Mouse (Mus musculus) intestine, postnatal 0 days (tissue): ENCODE measurements around the gene Npas3. TPM values are rescaled to one million over a fixed set of nuclear protein-coding genes. Genes with fewer than 3 reads are reported as not detected.

Experiments
- ATAC-seq: fragments of 200-750 bp; cut with Nextera tagmentation; 2 replicates; pipeline ENCODE4 v1.8.0; 2017; ENCODE audit warnings: mild to moderate bottlenecking, moderate TSS enrichment, moderate library complexity
- H3K27ac ChIP-seq: fragments of 300-500 bp; sonication (generic); 2 replicates; pipeline ENCODE4 v1.5.1; 2014; ENCODE audit warnings: mild to moderate bottlenecking, low read depth, low read length, moderate library complexity
- H3K27me3 ChIP-seq: fragments of 300-500 bp; sonication (generic); replicated peaks from 2 replicates; pipeline ENCODE4 v1.6.1; 2014; ENCODE audit warnings: low read length, mixed read lengths; ENCODE audit not compliant: control insufficient read depth, insufficient read depth
- H3K36me3 ChIP-seq: fragments of 300-500 bp; sonication (generic); 2 replicates; pipeline ENCODE4 v1.6.1; 2014; ENCODE audit warnings: mild to moderate bottlenecking, moderate library complexity; ENCODE audit not compliant: control insufficient read depth, insufficient read depth
- H3K4me1 ChIP-seq: fragments of 300-500 bp; sonication (generic); replicated peaks from 2 replicates; pipeline ENCODE4 v1.6.1; 2014; ENCODE audit warnings: antibody characterized with exemption, low read length, mixed read lengths; ENCODE audit not compliant: control insufficient read depth, insufficient read depth
- H3K4me2 ChIP-seq: fragments of 300-500 bp; sonication (generic); replicated peaks from 2 replicates; pipeline ENCODE4 v1.6.1; 2014; ENCODE audit warnings: low read depth, mild to moderate bottlenecking, moderate library complexity
- H3K4me3 ChIP-seq: fragments of 300-500 bp; sonication (generic); 2 replicates; pipeline ENCODE4 v1.5.1; 2014; ENCODE audit warnings: low read depth, low read length
- H3K9ac ChIP-seq: fragments of 300-500 bp; sonication (generic); 2 replicates; pipeline ENCODE4 v1.6.1; 2014; ENCODE audit warnings: mild to moderate bottlenecking, low read depth, low read length
- H3K9me3 ChIP-seq: fragments of 300-500 bp; sonication (generic); 2 replicates; pipeline ENCODE4 v1.6.1; 2016; ENCODE audit warnings: mixed run types; ENCODE audit not compliant: control insufficient read depth
- CTCF ChIP-seq: sonication (generic); IDR thresholded peaks from 2 replicates; pipeline ENCODE4 v1.5.1; 2016; ENCODE audit warnings: low read depth, mild to moderate bottlenecking, control low read depth, antibody characterized with exemption, moderate library complexity
- WGBS: fragments of 180-500 bp; shearing (Covaris S2); extraction: QIAGEN DNeasy Blood & Tissue Kit; methylation state at CpG from one replicate; pipeline ENCODE4 v1.1.7; 2014; 5-methylcytosine and 5-hydroxymethylcytosine counted together
- polyA plus RNA-seq: library from polyadenylated mRNA; unstranded; fragments of >200 nt; fragmentation: Nextera tagmentation; extraction: Ambion mirVana; gene quantifications from 2 replicates; pipeline ENCODE4 v1.2.1, GENCODE M21; 2015

Npas3 gene
- polyA plus RNA-seq, 1 experiment from 2014 or later, result 0.48 TPM

GRCm38 (mm10) chr12:53814291-53814690, 565.8 kb downstream of the Npas3 start:
- Histone ChIP-seq H3K4me1 (no peaks in the 10 kb centered on the region), H3K4me2 (no peak overlapping the region), H3K36me3 (no peaks in the 10 kb centered on the region), H3K9ac (no peak overlapping the region), H3K27ac (no peak overlapping the region), H3K27me3 (no peaks in the 10 kb centered on the region), H3K4me3 (no peak overlapping the region), H3K9me3 (no peaks in the 10 kb centered on the region)
- no peak for ATAC-seq
- TF ChIP-seq CTCF, result no peak
- WGBS, result 82% methylated on average over 7 of the region's 7 CpGs

DNA sequence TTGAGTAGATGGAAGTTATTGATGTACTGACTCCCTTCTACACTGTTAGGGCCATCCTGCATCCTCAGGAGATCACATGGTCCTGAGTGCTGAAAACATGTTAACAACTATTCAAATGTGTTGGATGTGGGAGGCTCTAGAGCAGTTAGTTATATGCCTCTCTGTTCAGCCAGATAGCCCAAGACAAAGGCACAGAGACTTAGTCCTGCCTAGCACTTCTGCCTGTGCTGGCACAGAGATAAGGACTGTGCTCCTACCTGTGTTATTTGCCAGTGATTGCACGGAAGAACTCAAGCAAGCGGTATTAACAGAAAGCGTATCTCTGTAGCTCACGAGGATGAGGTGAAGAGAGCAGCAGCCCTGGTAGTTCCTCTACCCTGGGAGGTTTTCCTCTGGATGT, 571.5 kb downstream of the Npas3 start:
- Histone ChIP-seq H3K4me2 (no peak overlapping the region), H3K27ac (no peak overlapping the region), H3K27me3 (no peaks in the 10 kb centered on the region), H3K9me3 (no peaks in the 10 kb centered on the region), H3K4me3 (no peak overlapping the region), H3K36me3 (no peaks in the 10 kb centered on the region), H3K9ac (no peak overlapping the region), H3K4me1 (no peaks in the 10 kb centered on the region)
- TF ChIP-seq CTCF, result no peak
- 86% methylated on average over 4 of the region's 4 CpGs for WGBS
- no peak for ATAC-seq

GRCm38 (mm10) chr12:53822881-53823280, 574.4 kb downstream of the Npas3 start:
- Histone ChIP-seq H3K4me3 (no peak overlapping the region), H3K4me2 (no peak overlapping the region), H3K27ac (no peak overlapping the region), H3K27me3 (no peaks in the 10 kb centered on the region), H3K36me3 (no peaks in the 10 kb centered on the region), H3K4me1 (no peaks in the 10 kb centered on the region), H3K9ac (no peak overlapping the region), H3K9me3 (no peaks in the 10 kb centered on the region)
- WGBS, result 60% methylated on average over 4 of the region's 4 CpGs
- ATAC-seq, result no peak
- no peak for TF ChIP-seq CTCF

DNA sequence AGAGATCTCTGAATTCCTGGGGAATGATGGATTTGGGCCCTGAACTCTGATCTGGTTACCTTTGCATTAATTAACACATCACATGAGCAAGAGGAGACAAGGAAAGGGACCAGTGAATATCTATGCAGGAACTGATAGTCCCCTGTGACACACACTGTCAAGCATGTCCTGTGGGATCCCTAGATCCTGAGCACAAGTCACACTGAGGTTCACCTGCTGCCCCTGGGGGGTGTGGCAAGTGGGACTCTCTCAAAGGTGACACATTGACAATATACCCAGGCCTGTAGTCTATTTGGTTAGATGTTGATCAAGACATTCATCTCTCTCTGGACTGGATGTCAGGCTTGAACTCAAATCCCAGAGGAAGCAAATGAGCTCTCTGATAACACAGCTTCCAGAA, 576.8 kb downstream of the Npas3 start:
- TF ChIP-seq CTCF, result no peak
- Histone ChIP-seq H3K27ac (no peak overlapping the region), H3K36me3 (no peaks in the 10 kb centered on the region), H3K9me3 (no peaks in the 10 kb centered on the region), H3K4me3 (no peak overlapping the region), H3K4me1 (no peaks in the 10 kb centered on the region), H3K4me2 (no peak overlapping the region), H3K9ac (no peak overlapping the region), H3K27me3 (no peaks in the 10 kb centered on the region)
- no peak for ATAC-seq

- Histone ChIP-seq H3K27ac (no peak overlapping the region), H3K4me1 (no peaks in the 10 kb centered on the region), H3K27me3 (no peaks in the 10 kb centered on the region), H3K4me3 (no peak overlapping the region), H3K9ac (no peak overlapping the region), H3K36me3 (no peaks in the 10 kb centered on the region), H3K9me3 (no peaks in the 10 kb centered on the region), H3K4me2 (no peak overlapping the region)
- WGBS, result 62% methylated on average over 12 of the region's 12 CpGs
- no peak for ATAC-seq
- no peak for TF ChIP-seq CTCF
Measured at GRCm38 (mm10) chr12:53825898-53826605, 577.6 kb downstream of the Npas3 start.

DNA sequence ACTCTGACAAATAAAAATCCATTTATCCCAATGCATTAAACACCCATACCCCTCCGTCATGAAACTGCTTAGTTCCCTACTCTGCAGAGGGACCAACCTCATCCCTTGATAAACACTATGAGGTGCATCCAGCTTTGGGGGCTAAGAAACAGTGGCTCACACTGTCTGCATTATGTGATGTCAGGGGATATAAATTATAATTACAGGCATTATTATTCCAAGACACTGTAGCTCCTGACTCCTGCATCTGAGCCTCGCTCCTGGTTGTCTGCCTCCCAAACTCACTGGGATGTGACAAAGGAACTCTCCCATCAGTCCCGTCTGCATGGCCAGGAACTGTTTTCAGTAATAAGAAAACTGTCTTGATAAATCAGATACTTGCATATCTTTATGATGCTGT, 578.3 kb downstream of the Npas3 start:
- no peak overlapping the region for H3K27ac ChIP-seq
- no peak for TF ChIP-seq CTCF
- H3K36me3 ChIP-seq, result no peaks in the 10 kb centered on the region
- no peak overlapping the region for H3K4me3 ChIP-seq
- H3K4me1 ChIP-seq, result no peaks in the 10 kb centered on the region
- H3K9ac ChIP-seq, result no peak overlapping the region
- no peaks in the 10 kb centered on the region for H3K9me3 ChIP-seq
- no peak overlapping the region for H3K4me2 ChIP-seq
- no peak for ATAC-seq
- 73% methylated on average over 3 of the region's 3 CpGs for WGBS
- H3K27me3 ChIP-seq, result no peaks in the 10 kb centered on the region

DNA sequence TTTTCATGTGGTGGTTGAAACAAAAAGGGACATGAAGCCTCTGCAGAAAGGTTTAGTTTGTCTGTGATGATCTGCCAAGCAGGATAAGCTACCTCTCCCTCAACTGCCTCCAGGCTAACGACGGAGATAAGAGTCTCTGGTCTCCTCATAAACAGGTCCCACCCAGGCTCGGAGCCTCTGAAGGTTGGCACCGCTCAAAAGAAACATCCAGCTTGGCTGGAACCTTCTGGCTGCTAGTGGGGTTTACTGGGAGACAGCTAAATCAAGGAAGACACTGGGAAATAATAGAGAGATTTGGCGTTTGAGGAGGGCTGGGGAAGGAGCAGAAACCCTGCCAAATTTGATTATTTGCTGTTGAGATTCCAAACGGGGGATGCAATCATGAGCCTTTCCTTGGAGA, 584.1 kb downstream of the Npas3 start:
- Histone ChIP-seq H3K4me1 (no peaks in the 10 kb centered on the region), H3K9ac (no peak overlapping the region), H3K27ac (no peak overlapping the region), H3K27me3 (no peaks in the 10 kb centered on the region), H3K4me2 (no peak overlapping the region), H3K9me3 (no peaks in the 10 kb centered on the region), H3K4me3 (no peak overlapping the region), H3K36me3 (no peaks in the 10 kb centered on the region)
- TF ChIP-seq CTCF, result no peak
- no peak for ATAC-seq
- WGBS, result 30% methylated on average over 6 of the region's 6 CpGs
